Mouse (Mus musculus) kidney, adult 2 months (tissue): ENCODE results near the gene Cyp2c40.
"Not testable (repeated sequence)": the region's sequence is repeated elsewhere in the genome, so short reads cannot be mapped to it uniquely, and the experiment has no call there.

Experiments used
- CTCF ChIP-seq: fragments of 200-500 bp; conservative IDR thresholded peaks from 2 replicates; pipeline ENCODE4 v1.5.1; 2011; ENCODE audit warnings: low read depth, mild to moderate bottlenecking, control low read depth, low read length, moderate library complexity, mixed read lengths; ENCODE audit not compliant: insufficient read depth, insufficient read length
- POLR2A ChIP-seq: fragments of 200-500 bp; IDR thresholded peaks from one replicate; pipeline ENCODE4 v1.6.1; 2011; ENCODE audit warnings: low read depth, low read length, control low read depth

GRCm38 (mm10) chr19:39820931-39821330, 8.3 kb upstream of the Cyp2c40 start:
- TF ChIP-seq CTCF, POLR2A: not testable (repeated sequence)
